ENCODE assay signal across 19 mouse cellular contexts in genomic region chr2:74239586-74239985, GRCm38 (mm10).
A peak's percentile ranks its signal among the peaks of the same experiment; 100 is the strongest.
DNase-seq lines count a peak whose midpoint lies in the region; ATAC-seq lines count a peak whose summit lies in the region.
"Had no signal": no experiment of that assay in that cellular context is flagged by ENCODE, and none has a peak within 500 bp of the region (broad histone marks: within the 10 kb centered on the region; RNA-seq: fewer than 3 reads in every experiment).

No protein-coding gene starts in this region.

- H3K9me3 ChIP-seq in forebrain, embryonic 10.5 days: no peaks in the 10 kb centered on the region
- no peaks in the 10 kb centered on the region for H3K9me3 ChIP-seq in forebrain, embryonic 12.5 days
- H3K9me3 ChIP-seq in hindbrain, embryonic 13.5 days: no peaks in the 10 kb centered on the region
- H3K9me3 ChIP-seq: neural tube, embryonic 12.5 days had no signal

- H3K4me2 ChIP-seq in forebrain, embryonic 12.5 days: no peak overlapping the region
- no peak overlapping the region for H3K4me2 ChIP-seq in hindbrain, embryonic 13.5 days
- H3K4me2 ChIP-seq: lung, embryonic 14.5 days; neural tube, embryonic 12.5 days had no signal

- H3K27ac ChIP-seq in forebrain, embryonic 10.5 days: no peak overlapping the region
- H3K27ac ChIP-seq in forebrain, embryonic 12.5 days: no peak overlapping the region
- 0 out of 2 replicates have a peak overlapping the region, but pooled peaks have one; percentile 52 for H3K27ac ChIP-seq in hindbrain, embryonic 13.5 days
- H3K27ac ChIP-seq: neural tube, embryonic 12.5 days; stomach, postnatal 0 days had no signal

- ATAC-seq in forebrain, embryonic 12.5 days (ENCODE audit: low FRiP score): no peak
- ATAC-seq in hindbrain, embryonic 13.5 days (ENCODE audit: low FRiP score): peak; percentile 49; the same call in 1 of the 2 replicates
- no peak for ATAC-seq in megakaryocyte-erythroid progenitor cell, adult 5-6 weeks (replicated peaks; ENCODE audit: low FRiP score, low TSS enrichment, poor library complexity, severe bottlenecking)

- H3K9ac ChIP-seq in forebrain, embryonic 12.5 days: no peak overlapping the region
- H3K9ac ChIP-seq in hindbrain, embryonic 13.5 days: no peak overlapping the region
- H3K9ac ChIP-seq: lung, embryonic 14.5 days; neural tube, embryonic 12.5 days had no signal

- no peak overlapping the region for H3K4me3 ChIP-seq in forebrain, embryonic 10.5 days
- H3K4me3 ChIP-seq in forebrain, embryonic 12.5 days (replicated peaks): no peak overlapping the region
- H3K4me3 ChIP-seq in hindbrain, embryonic 13.5 days: no peak overlapping the region
- H3K4me3 ChIP-seq: erythroblast, embryonic 14.5 days; neural tube, embryonic 12.5 days had no signal

- no peaks in the 10 kb centered on the region for H3K27me3 ChIP-seq in forebrain, embryonic 10.5 days (ENCODE audit: poor library complexity, severe bottlenecking)
- H3K27me3 ChIP-seq in forebrain, embryonic 12.5 days: 0 out of 2 replicates have a peak, but pooled peaks cover 6% of the 10 kb centered on the region
- no peaks in the 10 kb centered on the region for H3K27me3 ChIP-seq in hindbrain, embryonic 13.5 days
- H3K27me3 ChIP-seq: neural tube, embryonic 12.5 days had no signal

- peaks cover 14% of the 10 kb centered on the region for H3K4me1 ChIP-seq in forebrain, embryonic 10.5 days
- H3K4me1 ChIP-seq in forebrain, embryonic 12.5 days: peaks cover 16% of the 10 kb centered on the region; the same call in 1 of the 2 replicates
- H3K4me1 ChIP-seq in hindbrain, embryonic 13.5 days (replicated peaks): peaks cover 24% of the 10 kb centered on the region

- no peaks in the 10 kb centered on the region for H3K36me3 ChIP-seq in forebrain, embryonic 10.5 days (replicated peaks)
- H3K36me3 ChIP-seq in forebrain, embryonic 12.5 days (replicated peaks): no peaks in the 10 kb centered on the region
- no peaks in the 10 kb centered on the region for H3K36me3 ChIP-seq in hindbrain, embryonic 13.5 days
- H3K36me3 ChIP-seq: neural tube, embryonic 12.5 days had no signal

- 71% methylated on average over 10 of the region's 10 CpGs for WGBS in forebrain, embryonic 10.5 days
- 62% methylated on average over 10 of the region's 10 CpGs for WGBS in forebrain, embryonic 12.5 days
- 48% methylated on average over 10 of the region's 10 CpGs for WGBS in hindbrain, embryonic 13.5 days

- DNase-seq in forebrain, embryonic 10.5 days (ENCODE audit: extremely low spot score, low spot score): peak; percentile 15
- peak; percentile 6 for DNase-seq in R1 (ENCODE audit: low read depth, low spot score)
- DNase-seq in mesoderm, embryonic 11.5 days (ENCODE audit: low read depth, low spot score): peak; percentile 14
- no peak for DNase-seq in urinary bladder, postnatal 10 days (ENCODE audit: low spot score)
- DNase-seq in adrenal gland, postnatal 14 days: no peak
- DNase-seq: B cell, adult 2 months; heart, adult 11 months; heart, postnatal 10 days; kidney, adult 11 months; kidney, postnatal 36 days; lung, embryonic 14.5 days; spleen, adult 18-20 months; thymus, postnatal 36 days had no signal

Comparison
In these comparisons a context has a peak if more than half of its experiments do, and no peak if none do; other contexts are left out.
1. DNase-seq: peak in forebrain, embryonic 10.5 days (single experiment), R1 (single experiment) and mesoderm, embryonic 11.5 days (single experiment); none in urinary bladder, postnatal 10 days (single experiment) and adrenal gland, postnatal 14 days (single experiment).